Mouse (Mus musculus) testis, adult 2 months (tissue): ENCODE data around the gene Adgrv1.

ENCODE experiments used
- CTCF ChIP-seq: fragments of 200-500 bp; IDR thresholded peaks from 2 replicates; pipeline ENCODE4 v1.5.1; 2012; ENCODE audit warnings: low read depth, mild to moderate bottlenecking, inconsistent platforms, low read length, moderate library complexity; ENCODE audit not compliant: control insufficient read depth, insufficient read depth, insufficient replicate concordance
- POLR2A ChIP-seq: fragments of 200-500 bp; IDR thresholded peaks from 2 replicates; pipeline ENCODE4 v1.6.1; 2012; ENCODE audit warnings: low read depth, mild to moderate bottlenecking, inconsistent platforms, low read length, moderate library complexity; ENCODE audit not compliant: control insufficient read depth

DNA sequence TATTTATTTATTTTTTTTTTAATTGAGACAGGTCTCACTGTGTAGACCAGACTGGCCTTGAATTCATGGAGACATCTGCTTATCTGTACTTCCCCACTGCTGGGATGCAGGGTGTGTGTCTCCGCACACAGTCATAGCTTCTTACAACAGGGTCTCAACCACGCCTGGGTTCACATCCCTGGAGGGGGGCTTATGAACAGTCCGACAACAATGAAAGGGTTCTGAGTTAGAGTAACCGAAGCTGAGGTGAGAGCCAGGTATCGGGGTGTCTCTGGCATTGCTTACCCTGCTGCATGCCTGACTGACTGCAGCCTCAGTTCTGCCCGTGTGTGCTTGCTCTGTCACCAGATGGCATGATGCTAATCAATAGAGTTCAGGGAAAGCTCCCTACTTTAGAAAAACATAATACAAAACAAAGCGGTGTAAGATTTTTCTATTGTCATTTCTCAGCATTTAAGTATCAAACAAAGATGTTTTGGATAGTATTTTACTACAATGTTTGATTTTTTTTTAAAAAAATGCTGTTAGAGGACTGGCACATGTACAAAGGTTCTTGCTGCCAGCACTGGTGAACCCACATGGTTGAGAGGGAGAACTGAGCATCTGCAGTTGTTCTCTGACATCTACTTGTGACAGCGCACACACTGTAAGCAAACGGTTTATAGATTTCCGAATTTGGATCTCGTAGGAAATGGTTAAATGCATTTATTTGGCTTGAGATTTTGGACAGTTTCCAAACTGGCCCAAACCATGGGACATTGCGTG is 30.8 kb upstream of the Adgrv1 start:
- no peak for TF ChIP-seq CTCF
- TF ChIP-seq POLR2A, result no peak
